Mouse (Mus musculus): Measurements from ENCODE around the gene Adcy3. TPM values are rescaled to one million over a fixed set of nuclear protein-coding genes. Genes with fewer than 3 reads are reported as not detected.

The Adcy3 gene
- total and polyA plus RNA-seq, 2 experiments = 0.65 to 0.80 TPM

- no peaks in the 10 kb centered on the region for H3K79me2 ChIP-seq (ENCODE audit: control insufficient read depth, insufficient read depth, low read length)
- no peak for DNase-seq (ENCODE audit: extremely low read depth, low read depth, low spot score)
- no peak overlapping the region for H3K4me3 ChIP-seq (ENCODE audit: insufficient read depth, low read depth, low read length)
- no peak overlapping the region for H3K9ac ChIP-seq (ENCODE audit: low read depth, low read length)
- no peaks in the 10 kb centered on the region for H3K36me3 ChIP-seq (ENCODE audit: control insufficient read depth, insufficient read depth, low read length)
- TF ChIP-seq CTCF (IDR thresholded peaks at IDR 0.05; ENCODE audit: low read depth, low read length) (no peak), POLR2A (IDR thresholded peaks at IDR 0.05; ENCODE audit: extremely low read depth, insufficient read depth, low read length) (no peak)
- no peaks in the 10 kb centered on the region for H3K4me1 ChIP-seq (ENCODE audit: control insufficient read depth, insufficient read depth, low read length)
- H3K27me3 ChIP-seq (ENCODE audit: control insufficient read depth, insufficient read depth, low read length) = no peaks in the 10 kb centered on the region
- H3K27ac ChIP-seq (replicated peaks; ENCODE audit: insufficient read depth, low read depth, low read length) = no peak overlapping the region
- 90% methylated on average over 5 of the region's 5 CpGs for WGBS
Measured at GRCm38 (mm10) chr12:4169622-4170021, 36.7 kb downstream of the Adcy3 start.

- no peak for DNase-seq (ENCODE audit: extremely low read depth, low read depth, low spot score)
- no peaks in the 10 kb centered on the region for H3K79me2 ChIP-seq (ENCODE audit: control insufficient read depth, insufficient read depth, low read length)
- WGBS = 71% methylated on average over 15 of the region's 15 CpGs
- H3K9ac ChIP-seq (ENCODE audit: low read depth, low read length) = no peak overlapping the region
- no peaks in the 10 kb centered on the region for H3K4me1 ChIP-seq (ENCODE audit: control insufficient read depth, insufficient read depth, low read length)
- no peaks in the 10 kb centered on the region for H3K36me3 ChIP-seq (ENCODE audit: control insufficient read depth, insufficient read depth, low read length)
- TF ChIP-seq CTCF (IDR thresholded peaks at IDR 0.05; ENCODE audit: low read depth, low read length) (no peak), POLR2A (IDR thresholded peaks at IDR 0.05; ENCODE audit: extremely low read depth, insufficient read depth, low read length) (no peak)
- no peak overlapping the region for H3K4me3 ChIP-seq (ENCODE audit: insufficient read depth, low read depth, low read length)
- no peak overlapping the region for H3K27ac ChIP-seq (replicated peaks; ENCODE audit: insufficient read depth, low read depth, low read length)
- no peaks in the 10 kb centered on the region for H3K27me3 ChIP-seq (ENCODE audit: control insufficient read depth, insufficient read depth, low read length)
Measured at GRCm38 (mm10) chr12:4173108-4173790, 40.3 kb downstream of the Adcy3 start.

- 78% methylated on average over 5 of the region's 5 CpGs for WGBS
- Histone ChIP-seq H3K27ac (replicated peaks; ENCODE audit: insufficient read depth, low read depth, low read length) (no peak overlapping the region), H3K4me1 (ENCODE audit: control insufficient read depth, insufficient read depth, low read length) (no peaks in the 10 kb centered on the region), H3K4me3 (ENCODE audit: insufficient read depth, low read depth, low read length) (no peak overlapping the region), H3K79me2 (ENCODE audit: control insufficient read depth, insufficient read depth, low read length) (no peaks in the 10 kb centered on the region), H3K27me3 (ENCODE audit: control insufficient read depth, insufficient read depth, low read length) (no peaks in the 10 kb centered on the region), H3K9ac (ENCODE audit: low read depth, low read length) (no peak overlapping the region), H3K36me3 (ENCODE audit: control insufficient read depth, insufficient read depth, low read length) (no peaks in the 10 kb centered on the region)
- TF ChIP-seq POLR2A (IDR thresholded peaks at IDR 0.05; ENCODE audit: extremely low read depth, insufficient read depth, low read length) (no peak), CTCF (IDR thresholded peaks at IDR 0.05; ENCODE audit: low read depth, low read length) (no peak)
- DNase-seq (ENCODE audit: extremely low read depth, low read depth, low spot score) = no peak
Measured at GRCm38 (mm10) chr12:4178839-4179238, 45.9 kb downstream of the Adcy3 start.

GRCm38 (mm10) chr12:4179671-4180233, 46.8 kb downstream of the Adcy3 start:
- no peak overlapping the region for H3K4me3 ChIP-seq (ENCODE audit: insufficient read depth, low read depth, low read length)
- TF ChIP-seq CTCF (IDR thresholded peaks at IDR 0.05; ENCODE audit: low read depth, low read length) (no peak), POLR2A (IDR thresholded peaks at IDR 0.05; ENCODE audit: extremely low read depth, insufficient read depth, low read length) (no peak)
- no peak overlapping the region for H3K9ac ChIP-seq (ENCODE audit: low read depth, low read length)
- no peaks in the 10 kb centered on the region for H3K27me3 ChIP-seq (ENCODE audit: control insufficient read depth, insufficient read depth, low read length)
- H3K36me3 ChIP-seq (ENCODE audit: control insufficient read depth, insufficient read depth, low read length) = no peaks in the 10 kb centered on the region
- no peak overlapping the region for H3K27ac ChIP-seq (replicated peaks; ENCODE audit: insufficient read depth, low read depth, low read length)
- 72% methylated on average over 6 of the region's 6 CpGs for WGBS
- H3K4me1 ChIP-seq (ENCODE audit: control insufficient read depth, insufficient read depth, low read length) = no peaks in the 10 kb centered on the region
- DNase-seq (ENCODE audit: extremely low read depth, low read depth, low spot score) = no peak
- no peaks in the 10 kb centered on the region for H3K79me2 ChIP-seq (ENCODE audit: control insufficient read depth, insufficient read depth, low read length)

- WGBS = 62% methylated on average over 3 of the region's 3 CpGs
- H3K4me3 ChIP-seq (ENCODE audit: insufficient read depth, low read depth, low read length) = no peak overlapping the region
- no peaks in the 10 kb centered on the region for H3K4me1 ChIP-seq (ENCODE audit: control insufficient read depth, insufficient read depth, low read length)
- H3K9ac ChIP-seq (ENCODE audit: low read depth, low read length) = no peak overlapping the region
- no peak for DNase-seq (ENCODE audit: extremely low read depth, low read depth, low spot score)
- H3K36me3 ChIP-seq (ENCODE audit: control insufficient read depth, insufficient read depth, low read length) = no peaks in the 10 kb centered on the region
- TF ChIP-seq POLR2A (IDR thresholded peaks at IDR 0.05; ENCODE audit: extremely low read depth, insufficient read depth, low read length) (no peak), CTCF (IDR thresholded peaks at IDR 0.05; ENCODE audit: low read depth, low read length) (no peak)
- H3K27me3 ChIP-seq (ENCODE audit: control insufficient read depth, insufficient read depth, low read length) = no peaks in the 10 kb centered on the region
- no peak overlapping the region for H3K27ac ChIP-seq (replicated peaks; ENCODE audit: insufficient read depth, low read depth, low read length)
- H3K79me2 ChIP-seq (ENCODE audit: control insufficient read depth, insufficient read depth, low read length) = no peaks in the 10 kb centered on the region
Measured at GRCm38 (mm10) chr12:4180507-4180906, 47.6 kb downstream of the Adcy3 start.

GRCm38 (mm10) chr12:4184648-4185047, 51.7 kb downstream of the Adcy3 start:
- no peak for TF ChIP-seq CTCF (IDR thresholded peaks at IDR 0.05; ENCODE audit: low read depth, low read length)
- no peak for TF ChIP-seq POLR2A (IDR thresholded peaks at IDR 0.05; ENCODE audit: extremely low read depth, insufficient read depth, low read length)
- H3K4me1 ChIP-seq (ENCODE audit: control insufficient read depth, insufficient read depth, low read length) = no peaks in the 10 kb centered on the region
- DNase-seq (ENCODE audit: extremely low read depth, low read depth, low spot score) = no peak
- no peaks in the 10 kb centered on the region for H3K36me3 ChIP-seq (ENCODE audit: control insufficient read depth, insufficient read depth, low read length)
- no peak overlapping the region for H3K4me3 ChIP-seq (ENCODE audit: insufficient read depth, low read depth, low read length)
- H3K79me2 ChIP-seq (ENCODE audit: control insufficient read depth, insufficient read depth, low read length) = no peaks in the 10 kb centered on the region
- H3K9ac ChIP-seq (ENCODE audit: low read depth, low read length) = no peak overlapping the region
- H3K27me3 ChIP-seq (ENCODE audit: control insufficient read depth, insufficient read depth, low read length) = no peaks in the 10 kb centered on the region
- H3K27ac ChIP-seq (replicated peaks; ENCODE audit: insufficient read depth, low read depth, low read length) = no peak overlapping the region
- WGBS = 70% methylated on average over 2 of the region's 2 CpGs

Data from liver, adult 2 months (tissue).